Mouse (Mus musculus) intestine, embryonic 14.5 days (tissue): ENCODE data around the gene Igsf21. TPM values are rescaled to one million over a fixed set of nuclear protein-coding genes. Genes with fewer than 3 reads are reported as not detected.

Experiments
- ATAC-seq: fragments of 200-750 bp; cut with Nextera tagmentation; replicated peaks from 2 replicates; pipeline ENCODE4 v1.8.0; 2017; ENCODE audit warnings: low read depth, moderate number of reproducible peaks, moderate TSS enrichment, moderate library complexity; ENCODE audit not compliant: low FRiP score, low TSS enrichment
- DNase-seq: peaks from one replicate; pipeline ENCODE4 v3.0.0-alpha.2; 2018; ENCODE audit warnings: low spot score
- H3K27ac ChIP-seq: fragments of 300-500 bp; sonication (generic); 2 replicates; pipeline ENCODE4 v1.5.1; 2014; ENCODE audit warnings: low read depth, mild to moderate bottlenecking, control low read depth
- H3K27me3 ChIP-seq: fragments of 300-500 bp; sonication (generic); replicated peaks from 2 replicates; pipeline ENCODE4 v1.6.1; 2014; ENCODE audit warnings: low read length, control low read depth; ENCODE audit not compliant: control insufficient read depth, insufficient read depth
- H3K36me3 ChIP-seq: fragments of 300-500 bp; sonication (generic); 2 replicates; pipeline ENCODE4 v1.6.1; 2014; ENCODE audit warnings: low read length, control low read depth; ENCODE audit not compliant: control insufficient read depth, insufficient read depth
- H3K4me1 ChIP-seq: fragments of 300-500 bp; sonication (generic); replicated peaks from 2 replicates; pipeline ENCODE4 v1.6.1; 2014; ENCODE audit warnings: low read length, control low read depth, mixed read lengths; ENCODE audit not compliant: control insufficient read depth, insufficient read depth
- H3K4me2 ChIP-seq: fragments of 300-500 bp; sonication (generic); 2 replicates; pipeline ENCODE4 v1.6.1; 2014; ENCODE audit warnings: low read length
- H3K4me3 ChIP-seq: fragments of 300-500 bp; sonication (generic); 2 replicates; pipeline ENCODE4 v1.5.1; 2014; ENCODE audit warnings: low read depth, low read length, control low read depth, mixed read lengths
- H3K9ac ChIP-seq: fragments of 300-500 bp; sonication (generic); 2 replicates; pipeline ENCODE4 v1.6.1; 2014; ENCODE audit warnings: mild to moderate bottlenecking, low read length
- H3K9me3 ChIP-seq: fragments of 300-500 bp; sonication (generic); 2 replicates; pipeline ENCODE4 v1.6.1; 2016; ENCODE audit warnings: low read length, control low read depth; ENCODE audit not compliant: control insufficient read depth
- WGBS: fragments of 180-500 bp; shearing (Covaris S2); extraction: QIAGEN DNeasy Blood & Tissue Kit; methylation state at CpG from one replicate; pipeline ENCODE4 v1.1.7; 2014; 5-methylcytosine and 5-hydroxymethylcytosine counted together
- polyA plus RNA-seq: library from polyadenylated mRNA; unstranded; fragments of >200 nt; fragmentation: Nextera tagmentation; extraction: Ambion mirVana; gene quantifications from 2 replicates; pipeline ENCODE4 v1.2.1, GENCODE M21; 2014

Gene Igsf21
- polyA plus RNA-seq, 1 experiment from 2014 or later, result 2.2 TPM

- Histone ChIP-seq H3K36me3 (no peaks in the 10 kb centered on the region), H3K27ac (no peak overlapping the region), H3K4me2 (peak overlapping the region; percentile 22; the same call in 1 of the 2 replicates), H3K27me3 (no peaks in the 10 kb centered on the region), H3K4me3 (no peak overlapping the region), H3K9me3 (no peaks in the 10 kb centered on the region), H3K9ac (no peak overlapping the region), H3K4me1 (peaks cover 9% of the 10 kb centered on the region; the same call in 1 of the 2 replicates)
- ATAC-seq (no peak), DNase-seq (no peak)
- WGBS, result 12% methylated on average over 13 of the region's 16 CpGs
These were observed 253.4 kb downstream of the Igsf21 start for GRCm38 (mm10) chr4:139993111-139993755.

- ATAC-seq, result no peak
- Histone ChIP-seq H3K27me3 (no peaks in the 10 kb centered on the region), H3K9me3 (no peaks in the 10 kb centered on the region), H3K36me3 (no peaks in the 10 kb centered on the region), H3K9ac (no peak overlapping the region), H3K4me1 (no peaks in the 10 kb centered on the region), H3K4me3 (no peak overlapping the region), H3K27ac (no peak overlapping the region), H3K4me2 (no peak overlapping the region)
- WGBS, result 46% methylated on average over 7 of the region's 7 CpGs
- DNase-seq, result no peak
These were observed 259.7 kb downstream of the Igsf21 start for GRCm38 (mm10) chr4:139986913-139987312.

GRCm38 (mm10) chr4:139978716-139979115 lies 267.9 kb downstream of the Igsf21 start:
- no peak overlapping the region for H3K4me2 ChIP-seq
- peaks cover 10% of the 10 kb centered on the region for H3K4me1 ChIP-seq
- H3K27ac ChIP-seq, result peak overlapping the region; percentile 59
- peak; percentile 79 for ATAC-seq
- no peaks in the 10 kb centered on the region for H3K27me3 ChIP-seq
- no peak overlapping the region for H3K9ac ChIP-seq
- H3K9me3 ChIP-seq, result no peaks in the 10 kb centered on the region
- DNase-seq, result peak; percentile 79
- no peaks in the 10 kb centered on the region for H3K36me3 ChIP-seq
- WGBS, result 37% methylated on average over 5 of the region's 5 CpGs
- no peak overlapping the region for H3K4me3 ChIP-seq

- Histone ChIP-seq H3K36me3 (no peaks in the 10 kb centered on the region), H3K9ac (no peak overlapping the region), H3K9me3 (no peaks in the 10 kb centered on the region), H3K27me3 (no peaks in the 10 kb centered on the region), H3K4me1 (peaks cover 10% of the 10 kb centered on the region), H3K4me3 (no peak overlapping the region), H3K27ac (peak overlapping the region; percentile 59; the same call in 1 of the 2 replicates), H3K4me2 (no peak overlapping the region)
- WGBS, result 26% methylated on average over 5 of the region's 5 CpGs
- DNase-seq (no peak), ATAC-seq (no peak)
These were observed 269.2 kb downstream of the Igsf21 start for GRCm38 (mm10) chr4:139977308-139977781.
